Mouse (Mus musculus): ENCODE data around the gene Phyhipl.

DNA sequence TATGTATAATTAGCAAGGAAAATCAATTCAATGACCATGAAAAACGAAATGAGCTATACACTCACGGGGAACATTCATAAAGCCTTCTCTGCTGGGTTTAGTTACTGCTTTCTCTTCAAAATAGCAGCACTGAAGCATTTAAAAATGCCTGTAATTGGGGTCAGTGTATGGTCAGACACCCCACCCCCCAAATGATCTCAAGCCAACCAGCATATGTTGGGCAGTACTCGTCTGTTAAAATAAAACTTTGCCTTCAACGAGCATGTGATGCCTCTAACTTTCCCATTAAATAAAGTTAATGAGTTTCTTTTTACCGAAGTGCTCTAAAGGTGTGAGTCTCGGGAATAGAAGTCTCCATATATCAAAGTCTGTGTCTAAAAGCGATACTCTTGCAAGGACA is at the start of gene Phyhipl:
- TF ChIP-seq CTCF (IDR thresholded peaks at IDR 0.05; ENCODE audit: control insufficient read depth, insufficient read depth, insufficient replicate concordance, low read depth, low read length): no peak
- no peak for TF ChIP-seq POLR2A (IDR thresholded peaks at IDR 0.05; ENCODE audit: control insufficient read depth, low read depth, low read length)
